Mouse (Mus musculus) kidney, postnatal 10 days (tissue): Measurements from ENCODE around the gene Gm3238.
"Not testable (repeated sequence)": the region's sequence is repeated elsewhere in the genome, so short reads cannot be mapped to it uniquely, and the experiment has no call there.

ENCODE experiments used
- DNase-seq: peaks from one replicate; pipeline ENCODE4 v3.0.0; 2021; ENCODE audit warnings: mixed read lengths

Gene Gm3238

DNA sequence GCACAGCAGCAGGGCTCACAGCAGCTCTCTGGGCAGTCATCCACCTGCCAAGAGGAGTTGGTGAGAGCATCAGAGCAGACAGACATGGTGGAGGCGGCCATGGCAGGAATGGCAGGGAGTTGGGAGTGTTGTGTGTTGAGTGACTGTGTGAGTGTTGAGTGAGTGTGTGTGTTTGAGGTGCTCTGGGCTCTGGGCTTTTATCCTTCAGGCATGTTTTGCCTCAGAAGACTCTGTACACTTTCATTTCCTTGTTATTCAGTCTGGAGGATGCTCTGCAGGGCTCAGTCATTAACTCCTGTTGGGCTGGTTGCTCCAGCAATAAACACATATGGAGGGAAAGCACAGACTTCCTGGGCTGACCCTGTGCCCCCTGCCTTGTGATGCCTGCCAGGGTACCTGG is at the start of gene Gm3238:
Gene Gm3238 (minus strand): TSS at position 101 of the 400 bp plus-strand sequence.
- DNase-seq, result not testable (repeated sequence)

DNA sequence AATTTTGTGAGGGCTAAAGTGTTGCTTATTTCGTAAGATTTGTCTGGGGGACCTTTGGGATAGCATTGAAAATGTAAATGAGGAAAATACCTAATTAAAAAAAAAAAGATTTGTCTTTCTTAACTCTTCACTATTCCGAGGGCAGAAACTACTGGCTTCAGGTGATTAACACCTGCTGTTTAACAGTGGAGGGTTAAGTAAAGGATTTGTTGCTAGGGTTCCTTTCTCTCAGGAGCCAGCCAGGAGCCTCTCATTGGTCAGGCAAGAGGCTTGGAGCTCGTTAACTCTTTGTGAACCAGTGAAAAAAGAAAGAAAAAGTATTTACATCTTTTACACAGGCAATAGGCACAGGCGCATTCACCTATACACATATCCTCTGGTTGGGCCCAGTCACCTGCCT is 48.1 kb upstream of the Gm3238 start:
- DNase-seq, result no peak

DNA sequence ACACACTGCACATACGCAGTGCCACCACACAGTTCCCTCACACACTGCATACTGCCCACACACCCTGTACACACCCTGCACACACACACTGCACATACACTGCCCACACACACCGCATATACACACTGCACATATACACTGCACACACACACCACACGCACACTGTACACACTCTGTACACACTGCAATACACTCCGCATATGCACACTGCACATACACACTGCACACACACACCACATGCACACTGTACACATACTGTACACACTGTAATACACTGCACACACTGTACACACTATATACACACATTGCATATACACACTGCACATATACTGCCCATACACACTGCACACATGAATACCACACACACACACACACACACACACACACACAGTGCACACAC is 47.4 kb upstream of the Gm3238 start:
- no peak for DNase-seq

DNA sequence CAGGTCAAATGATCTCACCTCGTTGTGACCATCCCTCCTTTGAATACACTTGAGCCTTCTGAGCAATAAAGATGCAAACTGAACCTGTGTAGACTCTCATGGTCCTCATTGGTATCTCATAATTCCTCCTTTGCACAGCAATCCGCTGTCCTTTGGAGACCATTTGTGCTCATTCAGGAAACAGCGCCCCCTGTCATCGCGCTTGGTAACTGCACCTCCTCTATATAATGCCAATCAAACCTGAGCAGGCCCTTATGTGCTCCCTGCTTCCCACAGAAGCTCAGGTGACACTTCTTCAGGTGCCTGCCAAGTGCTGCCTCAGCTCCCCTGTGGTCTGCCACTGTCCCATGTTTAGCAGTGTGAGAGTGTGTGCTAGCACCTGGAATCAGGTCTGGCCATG is 44.4 kb upstream of the Gm3238 start:
- DNase-seq, result peak; percentile 24

DNA sequence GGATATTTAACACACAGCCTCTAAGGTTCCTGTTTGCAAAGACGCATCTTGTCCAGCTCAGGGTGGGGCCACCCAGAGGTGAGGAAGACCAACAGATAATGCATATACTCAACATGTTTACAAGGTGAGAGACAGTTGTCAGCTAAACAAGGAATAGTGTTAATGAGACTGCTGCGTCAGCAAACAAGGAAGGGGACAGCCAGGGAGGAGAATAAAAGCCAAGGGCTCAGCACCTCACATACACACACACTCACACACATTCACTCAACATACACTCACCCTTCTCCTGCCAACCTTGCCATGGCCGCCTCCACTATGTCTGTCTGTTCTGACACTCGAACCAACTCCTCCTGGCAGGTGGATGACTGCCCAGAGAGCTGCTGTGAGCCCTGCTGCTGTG is 43.3 kb upstream of the Gm3238 start, which contains the start of gene Gm2696:
Gene Gm2696 (plus strand): TSS at position 301 of the 400 bp plus-strand sequence.
- DNase-seq, result no peak

DNA sequence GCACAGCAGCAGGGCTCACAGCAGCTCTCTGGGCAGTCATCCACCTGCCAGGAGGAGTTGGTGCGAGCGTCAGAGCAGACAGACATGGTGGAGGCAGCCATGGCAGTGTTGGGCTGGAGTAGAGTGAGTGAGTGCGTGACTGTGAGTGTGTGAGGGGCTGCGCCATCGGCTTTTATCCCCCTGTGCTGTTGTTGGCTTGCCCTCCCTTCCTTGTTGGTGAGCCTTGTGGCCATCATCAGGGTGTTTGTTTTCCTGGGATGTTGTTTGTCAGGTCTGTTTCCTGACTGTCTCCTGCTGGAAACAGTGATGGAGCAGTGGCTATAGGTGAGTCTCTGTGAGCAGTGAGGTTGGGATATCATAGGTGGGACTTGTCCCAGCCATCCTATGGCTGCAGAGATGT is 40.6 kb upstream of the Gm3238 start, which contains the start of gene Gm9507:
Gene Gm9507 (minus strand): TSS at position 101 of the 400 bp plus-strand sequence.
- no peak for DNase-seq

DNA sequence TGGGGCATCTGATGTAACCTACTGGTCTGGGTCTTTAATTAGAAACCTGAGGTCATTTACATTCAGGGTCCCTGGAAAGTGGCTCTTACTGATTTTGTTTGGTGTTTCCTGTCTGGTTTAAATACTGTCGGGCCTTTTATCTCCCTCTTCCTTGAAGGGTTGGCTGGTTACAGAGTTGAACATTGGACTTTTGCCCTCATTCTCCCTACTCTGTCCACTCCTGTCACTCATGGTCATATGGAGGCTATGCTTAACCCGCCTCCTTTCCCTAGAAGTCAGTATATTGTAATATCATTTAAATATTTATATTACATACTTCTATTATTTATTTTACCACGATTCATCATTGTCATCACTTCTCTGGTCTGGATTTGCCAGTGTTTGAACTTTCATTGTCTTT is 33.0 kb upstream of the Gm3238 start:
- DNase-seq, result no peak

DNA sequence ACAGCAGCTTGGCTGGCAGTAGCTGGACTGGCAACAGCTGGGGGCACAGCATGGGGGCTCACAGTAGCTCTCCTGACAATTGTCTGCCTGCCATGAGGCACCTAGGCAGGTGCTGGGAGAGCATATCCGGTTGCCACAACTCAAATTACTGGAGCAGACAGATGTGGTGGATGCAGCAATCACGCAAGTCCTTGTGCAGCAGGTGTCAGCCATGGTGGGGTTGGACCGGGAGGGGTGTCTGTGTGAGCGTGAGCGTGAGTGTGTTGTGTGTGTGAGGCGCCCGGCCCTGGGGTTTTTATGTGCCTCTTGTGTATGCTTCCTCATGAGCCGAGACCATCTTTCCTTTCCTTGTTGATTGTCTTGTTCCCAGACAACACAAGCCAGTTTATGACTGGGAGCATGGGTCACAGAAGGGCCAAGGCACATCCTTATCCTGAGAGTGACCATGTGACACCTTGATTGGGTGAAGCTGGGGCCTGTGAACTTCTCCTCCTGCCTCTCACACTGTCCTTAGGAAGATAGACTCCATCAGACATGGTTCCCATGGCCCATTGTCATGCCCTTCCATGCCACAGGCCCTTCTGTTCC is 27.9 kb upstream of the Gm3238 start, which contains the start of gene Gm19668:
Gene Gm19668 (minus strand): TSS at position 213 of the 588 bp plus-strand sequence.
- no peak for DNase-seq

DNA sequence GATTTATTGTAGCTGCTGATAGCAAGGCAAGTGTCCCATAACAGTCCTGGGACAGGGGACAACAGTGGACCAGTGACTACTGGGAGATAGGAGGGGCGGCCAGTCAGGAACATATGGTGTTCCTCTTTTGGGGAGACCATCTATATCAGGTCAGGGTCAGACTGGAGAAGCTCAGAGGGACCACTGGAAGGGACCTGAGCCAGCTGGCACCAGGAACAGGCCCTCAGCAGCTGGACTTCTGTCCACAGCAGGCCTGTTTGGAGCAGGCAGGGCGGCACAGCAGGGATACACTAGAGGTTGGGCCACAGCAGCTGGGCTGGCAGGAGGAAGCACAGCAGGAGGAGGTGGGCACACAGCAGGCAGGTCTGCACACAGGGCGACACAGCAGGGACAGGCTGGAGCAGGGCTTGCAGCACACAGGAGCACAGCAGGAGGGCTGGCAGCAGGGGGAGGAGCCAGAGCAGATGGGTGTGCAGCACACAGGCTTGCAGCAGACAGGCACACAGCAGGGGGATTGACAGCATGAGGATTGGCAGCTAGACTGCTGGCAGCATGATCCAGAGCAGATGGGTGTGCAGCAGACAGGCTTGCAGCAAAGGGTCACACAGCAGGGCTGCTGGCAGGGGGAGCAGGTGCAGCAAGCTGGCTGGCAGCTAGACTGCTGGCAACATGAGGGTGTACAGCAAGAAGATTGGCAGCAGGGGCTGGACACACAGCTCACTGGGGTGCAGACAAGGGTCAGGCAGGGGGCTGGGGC is 27.2 kb upstream of the Gm3238 start:
- DNase-seq, result peak; percentile 27

DNA sequence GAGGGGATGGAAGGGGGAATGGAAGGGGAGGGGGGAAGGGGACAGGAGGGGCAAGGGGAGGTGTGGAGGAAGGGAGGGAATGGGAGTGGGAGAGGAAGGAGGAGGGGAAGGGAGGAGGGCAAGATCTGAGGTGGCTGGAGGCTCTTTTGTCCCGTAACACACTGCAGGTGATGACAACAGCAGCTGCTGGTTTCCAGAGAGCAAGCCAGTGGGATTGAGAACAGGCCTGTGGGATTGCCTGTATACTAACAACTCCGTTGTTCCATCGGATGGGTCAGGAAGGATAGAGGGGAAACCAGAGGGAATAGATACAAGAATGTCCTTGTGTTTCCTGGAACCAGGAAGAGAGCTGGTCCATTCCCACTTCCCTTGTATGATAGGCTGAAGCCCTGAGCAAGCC is 26.6 kb upstream of the Gm3238 start:
- no peak for DNase-seq

DNA sequence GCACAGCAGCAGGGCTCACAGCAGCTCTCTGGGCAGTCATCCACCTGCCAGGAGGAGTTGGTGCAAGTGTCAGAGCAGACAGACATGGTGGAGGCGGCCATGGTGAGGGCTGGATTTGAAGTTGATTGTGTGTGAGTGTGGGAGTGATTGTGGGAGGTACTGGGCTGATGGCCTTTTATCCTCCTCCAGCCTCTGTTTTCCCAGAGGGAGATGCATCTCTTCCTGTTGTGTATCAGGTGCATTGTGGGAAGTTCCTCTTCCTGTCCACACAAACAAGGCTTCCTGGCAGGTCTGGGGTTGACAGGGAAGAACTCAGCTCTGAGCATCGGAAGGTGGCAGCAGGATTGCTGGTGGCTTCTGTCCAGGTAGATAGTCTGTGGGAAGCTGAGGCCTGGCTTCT is 23.9 kb upstream of the Gm3238 start, which contains the start of gene Gm9639:
Gene Gm9639 (minus strand): TSS at position 101 of the 400 bp plus-strand sequence.
- DNase-seq, result no peak

DNA sequence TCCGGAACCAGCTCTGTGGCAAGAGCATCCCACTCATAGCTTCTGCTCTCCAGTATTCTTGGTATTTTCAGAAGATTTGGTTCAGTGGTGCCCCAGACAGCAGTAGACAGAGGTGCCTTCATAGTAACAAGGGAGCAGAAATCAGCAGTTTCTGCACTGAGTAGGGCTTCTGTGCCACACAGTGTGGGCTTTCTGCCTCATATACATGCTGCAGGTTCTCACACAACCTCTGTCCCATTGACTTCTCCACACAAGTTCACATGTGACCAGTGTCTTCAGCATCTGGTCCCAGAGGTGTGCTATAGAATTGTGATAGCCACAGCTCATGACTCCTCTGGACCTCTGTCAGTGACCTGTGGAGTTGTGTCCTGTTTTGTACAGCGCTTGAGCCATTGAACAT is 17.5 kb upstream of the Gm3238 start:
- DNase-seq, result no peak

DNA sequence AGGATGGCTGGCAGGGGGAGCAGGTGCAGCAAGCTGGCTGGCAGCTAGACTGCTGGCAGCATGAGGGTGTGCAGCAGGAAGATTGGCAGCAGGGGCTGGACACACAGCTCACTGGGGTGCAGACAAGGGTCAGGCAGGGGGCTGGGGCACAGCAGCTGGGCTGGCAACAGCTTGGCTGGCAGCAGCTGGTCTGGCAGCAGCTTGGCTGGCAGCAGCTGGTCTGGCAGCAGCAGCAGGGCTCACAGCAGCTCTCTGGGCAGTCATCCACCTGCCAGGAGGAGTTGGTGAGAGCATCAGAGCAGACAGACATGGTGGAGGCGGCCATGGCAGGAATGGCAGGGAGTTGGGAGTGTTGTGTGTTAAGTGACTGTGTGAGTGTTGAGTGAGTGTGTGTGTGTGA is 16.8 kb upstream of the Gm3238 start, which contains the start of gene Gm7137:
Gene Gm7137 (minus strand): TSS at position 325 of the 400 bp plus-strand sequence.
- DNase-seq, result not testable (repeated sequence)

DNA sequence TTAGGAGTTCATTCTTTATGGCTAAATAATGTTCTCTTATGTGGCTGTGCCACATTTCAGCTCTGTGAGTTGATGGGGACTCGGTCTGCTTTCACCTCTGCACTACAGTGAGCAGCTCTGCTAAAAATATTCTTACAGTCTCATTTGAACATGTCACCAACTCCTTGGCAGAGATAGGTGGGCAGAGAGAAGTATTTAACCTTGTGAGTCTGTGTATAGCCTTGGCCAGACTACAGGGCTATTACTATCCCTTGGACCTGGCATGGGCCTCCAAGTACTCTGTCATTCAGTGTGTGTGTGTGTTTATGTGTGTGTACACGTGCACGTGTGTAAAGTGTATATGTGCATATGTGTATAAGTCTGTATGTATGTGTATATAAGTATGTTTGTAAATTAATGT is 12.3 kb upstream of the Gm3238 start:
- not testable (repeated sequence) for DNase-seq

DNA sequence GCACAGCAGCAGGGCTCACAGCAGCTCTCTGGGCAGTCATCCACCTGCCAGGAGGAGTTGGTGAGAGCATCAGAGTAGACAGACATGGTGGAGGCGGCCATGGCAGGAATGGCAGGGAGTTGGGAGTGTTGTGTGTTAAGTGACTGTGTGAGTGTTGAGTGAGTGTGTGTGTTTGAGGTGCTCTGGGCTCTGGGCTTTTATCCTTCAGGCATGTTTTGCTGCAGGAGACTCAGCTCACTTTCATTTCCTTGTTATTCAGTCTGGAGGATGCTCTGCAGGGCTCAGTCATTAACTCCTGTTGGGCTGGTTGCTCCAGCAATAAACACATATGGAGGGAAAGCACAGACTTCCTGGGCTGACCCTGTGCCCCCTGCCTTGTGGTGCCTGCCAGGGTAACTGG is 11.3 kb upstream of the Gm3238 start, which contains the start of gene Gm3250:
Gene Gm3250 (minus strand): TSS at position 101 of the 400 bp plus-strand sequence.
- not testable (repeated sequence) for DNase-seq

DNA sequence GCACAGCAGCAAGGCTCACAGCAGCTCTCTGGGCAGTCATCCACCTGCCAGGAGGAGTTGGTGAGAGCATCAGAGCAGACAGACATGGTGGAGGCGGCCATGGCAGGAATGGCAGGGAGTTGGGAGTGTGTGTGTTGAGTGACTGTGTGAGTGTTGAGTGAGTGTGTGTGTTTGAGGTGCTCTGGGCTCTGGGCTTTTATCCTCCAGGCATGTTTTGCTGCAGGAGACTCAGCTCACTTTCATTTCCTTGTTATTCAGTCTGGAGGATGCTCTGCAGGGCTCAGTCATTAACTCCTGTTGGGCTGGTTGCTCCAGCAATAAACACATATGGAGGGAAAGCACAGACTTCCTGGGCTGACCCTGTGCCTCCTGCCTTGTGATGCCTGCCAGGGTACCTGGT is 5.7 kb upstream of the Gm3238 start, which contains the start of gene Gm7138:
Gene Gm7138 (minus strand): TSS at position 101 of the 400 bp plus-strand sequence.
- not testable (repeated sequence) for DNase-seq

DNA sequence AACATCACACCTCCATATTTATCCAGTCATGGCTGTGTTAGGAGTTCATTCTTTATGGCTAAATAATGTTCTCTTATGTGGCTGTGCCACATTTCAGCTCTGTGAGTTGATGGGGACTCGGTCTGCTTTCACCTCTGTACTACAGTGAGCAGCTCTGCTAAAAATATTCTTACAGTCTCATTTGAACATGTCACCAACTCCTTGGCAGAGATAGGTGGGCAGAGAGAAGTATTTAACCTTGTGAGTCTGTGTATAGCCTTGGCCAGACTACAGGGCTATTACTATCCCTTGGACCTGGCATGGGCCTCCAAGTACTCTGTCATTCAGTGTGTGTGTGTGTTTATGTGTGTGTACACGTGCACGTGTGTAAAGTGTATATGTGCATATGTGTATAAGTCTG is 1.0 kb upstream of the Gm3238 start:
- DNase-seq, result not testable (repeated sequence)

DNA sequence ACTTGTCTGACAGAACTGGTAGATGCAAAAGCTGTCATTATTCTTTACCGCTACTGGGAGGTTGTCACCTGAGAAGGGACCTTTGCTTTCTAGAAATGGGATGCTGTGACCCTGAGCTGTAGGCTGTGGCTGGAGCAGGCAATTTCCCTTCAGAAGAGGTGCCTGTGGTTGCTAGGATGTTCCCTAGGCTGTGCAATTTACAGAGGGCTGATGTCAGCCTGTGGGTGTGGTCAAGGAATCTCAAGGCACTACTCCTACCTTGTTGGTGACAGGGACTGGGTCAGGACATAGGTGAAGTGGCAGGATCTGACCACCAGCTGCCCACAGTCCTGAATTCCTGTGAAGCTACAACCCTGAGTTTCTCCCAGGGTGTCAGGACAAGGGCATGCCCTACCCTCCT is 1.4 kb downstream of the Gm3238 start:
- DNase-seq, result no peak

DNA sequence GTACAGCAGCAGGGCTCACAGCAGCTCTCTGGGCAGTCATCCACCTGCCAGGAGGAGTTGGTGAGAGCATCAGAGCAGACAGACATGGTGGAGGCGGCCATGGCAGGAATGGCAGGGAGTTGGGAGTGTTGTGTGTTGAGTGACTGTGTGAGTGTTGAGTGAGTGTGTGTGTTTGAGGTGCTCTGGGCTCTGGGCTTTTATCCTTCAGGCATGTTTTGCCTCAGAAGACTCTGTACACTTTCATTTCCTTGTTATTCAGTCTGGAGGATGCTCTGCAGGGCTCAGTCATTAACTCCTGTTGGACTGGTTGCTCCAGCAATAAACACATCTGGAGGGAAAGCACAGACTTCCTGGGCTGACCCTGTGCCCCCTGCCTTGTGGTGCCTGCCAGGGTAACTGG is 11.5 kb downstream of the Gm3238 start, which contains the start of gene Gm3233:
Gene Gm3233 (minus strand): TSS at position 101 of the 400 bp plus-strand sequence.
- DNase-seq, result not testable (repeated sequence)

DNA sequence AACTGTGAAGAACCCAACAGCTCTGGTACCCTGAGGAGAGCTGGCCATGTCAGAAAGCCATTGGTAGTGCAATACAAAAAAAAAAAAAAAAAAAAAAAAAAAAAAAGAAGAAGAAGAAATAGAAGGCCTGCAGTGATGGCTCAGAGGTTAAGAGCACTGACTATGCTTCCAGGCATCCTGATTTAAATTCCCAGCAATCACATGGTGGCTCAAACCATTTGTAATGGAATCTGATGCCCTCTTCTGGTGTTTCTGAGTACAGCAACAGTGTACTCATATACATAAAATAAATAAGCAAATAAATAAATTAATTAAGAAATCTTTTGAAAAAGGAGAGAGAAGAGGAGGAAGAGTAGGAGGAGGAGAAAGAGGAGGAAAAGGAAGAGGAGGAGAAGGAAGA is 17.7 kb downstream of the Gm3238 start:
- DNase-seq, result no peak

DNA sequence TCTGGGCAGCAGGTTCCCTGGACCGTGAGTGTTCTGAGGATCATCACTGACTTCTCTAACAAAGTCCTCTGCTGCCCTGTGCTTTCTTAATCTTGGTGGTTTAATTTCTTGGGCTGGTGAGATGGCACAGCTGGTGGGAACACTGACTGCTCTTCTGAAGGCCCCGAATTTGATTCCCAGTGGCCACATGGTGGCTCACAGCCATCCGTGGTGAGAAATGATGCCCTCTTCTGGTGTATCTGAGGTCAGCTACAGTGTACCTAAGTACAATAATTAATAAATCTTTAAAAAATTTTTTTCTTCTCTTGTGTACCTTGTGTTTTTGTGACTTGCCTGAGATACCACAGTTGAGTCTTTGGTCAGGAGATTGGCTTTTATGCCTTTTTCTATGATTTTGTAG is 18.8 kb downstream of the Gm3238 start:
- DNase-seq, result not testable (repeated sequence)

DNA sequence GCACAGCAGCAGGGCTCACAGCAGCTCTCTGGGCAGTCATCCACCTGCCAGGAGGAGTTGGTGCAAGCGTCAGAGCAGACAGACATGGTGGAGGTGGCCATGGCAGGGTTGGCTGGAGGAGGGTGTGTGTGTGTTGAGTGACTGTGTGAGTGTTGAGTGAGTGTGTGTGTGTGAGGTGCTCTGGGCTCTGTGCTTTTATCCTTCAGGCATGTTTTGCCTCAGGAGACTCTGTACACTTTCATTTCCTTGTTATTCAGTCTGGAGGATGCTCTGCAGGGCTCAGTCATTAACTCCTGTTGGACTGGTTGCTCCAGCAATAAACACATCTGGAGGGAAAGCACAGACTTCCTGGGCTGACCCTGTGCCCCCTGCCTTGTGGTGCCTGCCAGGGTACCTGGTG is 19.9 kb downstream of the Gm3238 start, which contains the start of gene Gm9736:
Gene Gm9736 (minus strand): TSS at position 101 of the 400 bp plus-strand sequence.
- not testable (repeated sequence) for DNase-seq

DNA sequence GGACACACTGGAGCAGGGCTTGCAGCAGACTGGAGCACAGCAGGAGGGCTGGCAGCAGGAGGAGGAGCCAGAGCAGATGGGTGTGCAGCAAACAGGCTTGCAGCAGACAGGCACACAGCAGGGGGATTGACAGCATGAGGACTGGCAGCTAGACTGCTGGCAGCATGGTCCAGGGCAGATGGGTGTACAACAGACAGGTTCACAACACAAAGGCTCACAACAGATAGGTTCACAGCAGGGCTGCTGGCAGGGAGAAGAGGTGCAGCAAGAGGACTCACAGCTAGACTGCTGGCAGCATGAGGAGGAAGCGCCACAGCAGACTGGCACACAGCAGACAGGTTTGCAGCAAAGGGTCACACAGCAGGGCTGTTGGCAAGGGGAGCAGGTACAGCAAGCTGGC is 20.4 kb downstream of the Gm3238 start:
- not testable (repeated sequence) for DNase-seq
